Mouse (Mus musculus): ENCODE data around the gene Iqcd. TPM values are rescaled to one million over a fixed set of nuclear protein-coding genes. Genes with fewer than 3 reads are reported as not detected.

The Iqcd gene
- polyA plus RNA-seq, 1 experiment: 77.3 TPM

DNA sequence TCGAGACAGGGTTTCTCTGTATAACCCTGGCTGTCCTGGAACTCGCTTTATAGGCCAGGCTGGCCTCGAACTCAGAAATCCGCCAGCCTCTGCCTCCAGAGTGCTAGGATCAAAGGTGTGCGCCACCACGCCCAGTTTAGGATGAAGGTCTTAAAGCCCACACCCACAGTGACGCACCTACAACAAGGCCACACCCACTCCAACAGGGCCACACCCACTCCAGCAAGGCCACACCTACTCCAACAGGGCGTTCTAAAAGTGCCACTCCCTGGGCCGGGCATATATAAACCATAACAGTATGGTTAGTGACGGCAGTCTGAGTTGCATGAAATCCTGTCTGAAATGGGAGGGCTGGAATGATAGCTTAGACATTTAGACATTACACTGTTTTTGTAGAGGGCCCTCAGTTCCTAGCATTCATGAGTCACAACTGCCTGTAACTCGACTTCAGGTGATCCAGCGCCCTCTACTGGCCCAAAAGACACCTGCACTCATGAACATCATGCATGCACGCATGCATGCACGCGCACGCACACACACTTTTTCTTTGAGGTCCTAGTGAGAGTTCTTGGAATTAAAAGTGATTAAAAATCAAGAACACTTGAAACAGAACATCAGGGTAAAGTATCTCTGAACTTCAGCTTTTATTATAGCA is 1.7 kb downstream of the Iqcd start:
- Histone ChIP-seq H3K4me1 (ENCODE audit: control insufficient read depth, insufficient read depth, low read length) (peaks cover 19% of the 10 kb centered on the region), H3K27me3 (ENCODE audit: control insufficient read depth, insufficient read depth, low read length) (no peaks in the 10 kb centered on the region), H3K36me3 (ENCODE audit: control insufficient read depth, insufficient read depth, low read length) (no peaks in the 10 kb centered on the region), H3K27ac (ENCODE audit: control insufficient read depth, insufficient read depth, low read depth, low read length) (no peak overlapping the region), H3K4me3 (ENCODE audit: control insufficient read depth, low read depth, low read length) (peak overlapping the region; percentile 58)
- TF ChIP-seq CTCF (IDR thresholded peaks at IDR 0.05; ENCODE audit: control insufficient read depth, insufficient read depth, insufficient replicate concordance, low read depth, low read length) (peak; percentile 81; the same call in 1 of the 2 replicates), POLR2A (IDR thresholded peaks at IDR 0.05; ENCODE audit: control insufficient read depth, low read depth, low read length) (no peak)

- no peak overlapping the region for H3K4me3 ChIP-seq (ENCODE audit: control insufficient read depth, low read depth, low read length)
- H3K4me1 ChIP-seq (ENCODE audit: control insufficient read depth, insufficient read depth, low read length): peaks cover 19% of the 10 kb centered on the region
- H3K27me3 ChIP-seq (ENCODE audit: control insufficient read depth, insufficient read depth, low read length): no peaks in the 10 kb centered on the region
- no peaks in the 10 kb centered on the region for H3K36me3 ChIP-seq (ENCODE audit: control insufficient read depth, insufficient read depth, low read length)
- no peak overlapping the region for H3K27ac ChIP-seq (ENCODE audit: control insufficient read depth, insufficient read depth, low read depth, low read length)
- TF ChIP-seq CTCF (IDR thresholded peaks at IDR 0.05; ENCODE audit: control insufficient read depth, insufficient read depth, insufficient replicate concordance, low read depth, low read length) (no peak), POLR2A (IDR thresholded peaks at IDR 0.05; ENCODE audit: control insufficient read depth, low read depth, low read length) (no peak)
These were observed 3.3 kb downstream of the Iqcd start for GRCm38 (mm10) chr5:120592141-120592540.

DNA sequence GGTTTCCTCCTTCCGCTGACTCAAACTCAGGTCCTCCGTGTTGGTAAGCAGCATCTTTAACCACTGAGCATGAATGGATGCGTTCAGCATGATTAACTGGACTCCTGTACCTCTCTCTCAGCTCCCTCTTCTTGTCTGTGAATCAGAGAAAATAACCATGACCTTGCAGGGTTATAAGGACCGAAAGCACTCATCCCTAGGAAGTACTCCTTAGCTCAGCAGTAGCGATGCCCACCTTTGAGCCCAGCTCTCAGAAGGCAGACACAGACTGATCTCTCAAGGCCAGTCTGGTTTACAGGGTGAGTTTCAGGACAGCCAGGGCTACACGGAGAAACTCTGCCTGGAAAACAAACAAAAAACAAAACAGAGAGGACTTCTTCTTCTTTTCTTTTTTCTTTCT is 5.7 kb downstream of the Iqcd start:
- no peak overlapping the region for H3K4me3 ChIP-seq (ENCODE audit: control insufficient read depth, low read depth, low read length)
- TF ChIP-seq CTCF (IDR thresholded peaks at IDR 0.05; ENCODE audit: control insufficient read depth, insufficient read depth, insufficient replicate concordance, low read depth, low read length) (no peak), POLR2A (IDR thresholded peaks at IDR 0.05; ENCODE audit: control insufficient read depth, low read depth, low read length) (no peak)
- H3K36me3 ChIP-seq (ENCODE audit: control insufficient read depth, insufficient read depth, low read length): no peaks in the 10 kb centered on the region
- H3K27me3 ChIP-seq (ENCODE audit: control insufficient read depth, insufficient read depth, low read length): no peaks in the 10 kb centered on the region
- no peak overlapping the region for H3K27ac ChIP-seq (ENCODE audit: control insufficient read depth, insufficient read depth, low read depth, low read length)
- peaks cover 5% of the 10 kb centered on the region for H3K4me1 ChIP-seq (ENCODE audit: control insufficient read depth, insufficient read depth, low read length)

DNA sequence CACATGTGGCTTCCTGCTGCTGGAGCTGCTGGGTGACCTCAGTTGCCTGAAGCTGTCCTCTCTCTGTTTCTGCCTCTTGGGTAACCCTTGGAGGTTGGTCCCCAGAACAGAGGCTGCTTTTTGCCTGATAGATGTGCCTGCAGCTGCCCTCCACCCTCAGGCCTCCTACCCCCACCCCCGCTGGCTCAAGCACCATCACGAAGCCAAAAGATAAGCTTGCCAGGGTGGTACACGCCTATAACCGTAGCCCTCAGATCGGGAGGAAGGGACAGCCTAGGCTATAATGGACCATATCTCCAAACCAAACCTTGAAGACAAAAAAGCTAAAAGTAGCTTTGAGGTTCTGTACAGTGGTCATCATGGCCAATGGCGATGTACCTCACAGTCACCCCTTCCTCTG is 10.8 kb downstream of the Iqcd start:
- no peaks in the 10 kb centered on the region; the same call in 1 of the 2 replicates for H3K4me1 ChIP-seq (ENCODE audit: control insufficient read depth, insufficient read depth, low read length)
- H3K36me3 ChIP-seq (ENCODE audit: control insufficient read depth, insufficient read depth, low read length): no peaks in the 10 kb centered on the region
- H3K4me3 ChIP-seq (ENCODE audit: control insufficient read depth, low read depth, low read length): no peak overlapping the region
- no peak overlapping the region for H3K27ac ChIP-seq (ENCODE audit: control insufficient read depth, insufficient read depth, low read depth, low read length)
- H3K27me3 ChIP-seq (ENCODE audit: control insufficient read depth, insufficient read depth, low read length): no peaks in the 10 kb centered on the region
- TF ChIP-seq POLR2A (IDR thresholded peaks at IDR 0.05; ENCODE audit: control insufficient read depth, low read depth, low read length) (no peak), CTCF (IDR thresholded peaks at IDR 0.05; ENCODE audit: control insufficient read depth, insufficient read depth, insufficient replicate concordance, low read depth, low read length) (no peak)

- TF ChIP-seq CTCF (IDR thresholded peaks at IDR 0.05; ENCODE audit: control insufficient read depth, insufficient read depth, insufficient replicate concordance, low read depth, low read length) (peak; percentile 72; the same call in 1 of the 2 replicates), POLR2A (IDR thresholded peaks at IDR 0.05; ENCODE audit: control insufficient read depth, low read depth, low read length) (no peak)
- Histone ChIP-seq H3K27me3 (ENCODE audit: control insufficient read depth, insufficient read depth, low read length) (no peaks in the 10 kb centered on the region), H3K27ac (ENCODE audit: control insufficient read depth, insufficient read depth, low read depth, low read length) (no peak overlapping the region), H3K36me3 (ENCODE audit: control insufficient read depth, insufficient read depth, low read length) (no peaks in the 10 kb centered on the region), H3K4me1 (ENCODE audit: control insufficient read depth, insufficient read depth, low read length) (peaks cover 8% of the 10 kb centered on the region), H3K4me3 (ENCODE audit: control insufficient read depth, low read depth, low read length) (no peak overlapping the region)
These were observed 12.3 kb downstream of the Iqcd start for GRCm38 (mm10) chr5:120600946-120601668.

- H3K4me1 ChIP-seq (ENCODE audit: control insufficient read depth, insufficient read depth, low read length): peaks cover 18% of the 10 kb centered on the region
- H3K36me3 ChIP-seq (ENCODE audit: control insufficient read depth, insufficient read depth, low read length): no peaks in the 10 kb centered on the region
- no peak overlapping the region for H3K27ac ChIP-seq (ENCODE audit: control insufficient read depth, insufficient read depth, low read depth, low read length)
- no peaks in the 10 kb centered on the region for H3K27me3 ChIP-seq (ENCODE audit: control insufficient read depth, insufficient read depth, low read length)
- H3K4me3 ChIP-seq (ENCODE audit: control insufficient read depth, low read depth, low read length): no peak overlapping the region
- TF ChIP-seq CTCF (IDR thresholded peaks at IDR 0.05; ENCODE audit: control insufficient read depth, insufficient read depth, insufficient replicate concordance, low read depth, low read length): no peak
- TF ChIP-seq POLR2A (IDR thresholded peaks at IDR 0.05; ENCODE audit: control insufficient read depth, low read depth, low read length): no peak
These were observed 13.4 kb downstream of the Iqcd start for GRCm38 (mm10) chr5:120602210-120602609.

GRCm38 (mm10) chr5:120603515-120603914 is 14.7 kb downstream of the Iqcd start:
- Histone ChIP-seq H3K27me3 (ENCODE audit: control insufficient read depth, insufficient read depth, low read length) (no peaks in the 10 kb centered on the region), H3K27ac (ENCODE audit: control insufficient read depth, insufficient read depth, low read depth, low read length) (no peak overlapping the region)

More at GRCm38 (mm10) chr5:120603515-120603914, 14.7 kb downstream of the Iqcd start:
- H3K4me1 ChIP-seq (ENCODE audit: control insufficient read depth, insufficient read depth, low read length): peaks cover 21% of the 10 kb centered on the region
- TF ChIP-seq CTCF (IDR thresholded peaks at IDR 0.05; ENCODE audit: control insufficient read depth, insufficient read depth, insufficient replicate concordance, low read depth, low read length) (no peak), POLR2A (IDR thresholded peaks at IDR 0.05; ENCODE audit: control insufficient read depth, low read depth, low read length) (no peak)
- no peak overlapping the region for H3K4me3 ChIP-seq (ENCODE audit: control insufficient read depth, low read depth, low read length)
- H3K36me3 ChIP-seq (ENCODE audit: control insufficient read depth, insufficient read depth, low read length): no peaks in the 10 kb centered on the region
